Mouse (Mus musculus): Measurements from ENCODE around the gene Hephl1. TPM values are rescaled to one million over a fixed set of nuclear protein-coding genes. Genes with fewer than 3 reads are reported as not detected.

Hephl1 gene
- polyA plus RNA-seq, 1 experiment from 2014 or later, result not detected

DNA sequence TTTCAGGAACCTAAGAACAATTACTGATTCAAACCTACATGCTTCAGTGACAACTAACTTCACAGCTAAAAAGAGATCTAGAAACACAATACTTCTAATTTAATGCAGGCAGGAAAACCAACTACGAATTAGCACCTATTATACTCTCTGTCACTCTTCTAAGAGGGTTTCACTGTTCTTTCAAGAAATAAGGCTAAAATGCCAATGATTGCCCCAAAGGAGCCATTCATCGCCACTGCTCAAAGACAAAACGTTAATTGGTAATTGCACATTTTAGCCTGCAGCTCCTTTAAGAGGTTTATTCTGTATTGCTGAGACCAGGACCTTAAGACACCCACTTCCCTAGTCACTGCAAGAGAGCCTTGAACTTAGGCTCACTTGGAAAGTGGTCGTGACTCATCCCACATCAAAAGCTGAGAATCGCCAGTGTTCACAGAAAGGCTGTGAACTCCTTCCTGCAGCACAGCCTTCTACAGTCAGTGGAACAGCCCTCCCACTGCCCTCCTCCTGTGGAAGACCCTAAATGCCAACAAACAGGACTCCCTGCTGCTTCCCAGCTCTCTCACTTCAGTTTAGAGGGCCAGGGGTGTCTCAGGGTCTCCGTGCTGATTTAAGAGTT is 108.8 kb downstream of the Hephl1 start:
- 51% methylated on average over 6 of the region's 6 CpGs for WGBS
- no peaks in the 10 kb centered on the region for H3K27me3 ChIP-seq (ENCODE audit: low read depth, poor library complexity, severe bottlenecking)
- DNase-seq (ENCODE audit: low spot score), result no peak
- 0 out of 2 replicates have a peak overlapping the region, but pooled peaks have one; percentile 19 for H3K27ac ChIP-seq (replicated peaks)
- peaks cover 62% of the 10 kb centered on the region for H3K36me3 ChIP-seq
- H3K9me3 ChIP-seq (replicated peaks), result no peaks in the 10 kb centered on the region
- H3K4me1 ChIP-seq, result peaks cover 26% of the 10 kb centered on the region
- H3K4me3 ChIP-seq, result no peak overlapping the region

Other genes starting within 250 kb of the Hephl1 start
- gene Izumo1r, start 208.2 kb downstream of the Hephl1 start, polyA plus RNA-seq (2016; fragmentation: Nextera tagmentation; extraction: Ambion mirVana), result not detected in 2 replicates
- 77.7 and 85.5 TPM in 2 replicates for gene Panx1, start 66.6 kb downstream of the Hephl1 start, polyA plus RNA-seq (2016; fragmentation: Nextera tagmentation; extraction: Ambion mirVana)
- 0.70 and 1.3 TPM in 2 replicates for gene Vstm5, start 126.9 kb upstream of the Hephl1 start, polyA plus RNA-seq (2016; fragmentation: Nextera tagmentation; extraction: Ambion mirVana)
- 38.4 and 42.4 TPM in 2 replicates for gene Med17, start 167.8 kb upstream of the Hephl1 start, polyA plus RNA-seq (2016; fragmentation: Nextera tagmentation; extraction: Ambion mirVana)
- gene Taf1d, start 194.1 kb upstream of the Hephl1 start, polyA plus RNA-seq (2016; fragmentation: Nextera tagmentation; extraction: Ambion mirVana), result 69.7 and 88.3 TPM in 2 replicates
- gene 4931406C07Rik, start 194.3 kb upstream of the Hephl1 start, polyA plus RNA-seq (2016; fragmentation: Nextera tagmentation; extraction: Ambion mirVana), result 5.3 and 7.8 TPM in 2 replicates
- gene Cep295, start 245.7 kb upstream of the Hephl1 start, polyA plus RNA-seq (2016; fragmentation: Nextera tagmentation; extraction: Ambion mirVana), result 21.1 and 22.5 TPM in 2 replicates